Mouse (Mus musculus): ENCODE data around the gene Ucn3.

- TF ChIP-seq EP300 (IDR thresholded peaks at IDR 0.05; ENCODE audit: low read depth) (no peak), CTCF (IDR thresholded peaks at IDR 0.05; ENCODE audit: low read depth) (no peak)
Observed at GRCm38 (mm10) chr13:3896032-3896431, 49.1 kb downstream of the Ucn3 start.
